Mouse (Mus musculus): ENCODE results near the gene Rab5c. TPM values are rescaled to one million over a fixed set of nuclear protein-coding genes. Genes with fewer than 3 reads are reported as not detected.

Rab5c gene
- polyA plus RNA-seq, 1 experiment from 2014 or later, result 26.1 TPM

DNA sequence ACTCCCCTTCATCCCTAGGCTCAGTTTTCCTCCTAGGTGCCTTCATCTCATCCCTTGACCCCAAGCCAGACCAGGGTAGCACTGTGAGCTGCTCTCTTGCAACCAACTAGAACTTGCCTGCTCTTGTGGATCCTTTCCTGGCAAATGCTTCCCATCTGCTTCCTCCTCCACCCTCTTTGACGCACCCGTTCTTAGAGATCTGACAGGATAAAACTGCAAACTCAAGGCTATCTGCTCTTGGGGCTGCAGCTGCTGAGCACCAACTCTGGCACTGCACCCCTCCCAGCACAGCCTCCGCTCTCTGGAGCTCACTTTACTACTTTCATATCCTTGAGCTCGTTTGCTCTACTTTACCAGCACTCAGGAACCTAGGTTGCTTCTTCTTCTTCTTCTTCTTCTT is 10.6 kb upstream of the Rab5c start:
- H3K27ac ChIP-seq, result no peak overlapping the region
- ATAC-seq, result no peak
- H3K9me3 ChIP-seq, result no peaks in the 10 kb centered on the region
- H3K9ac ChIP-seq, result no peak overlapping the region
- H3K36me3 ChIP-seq, result no peaks in the 10 kb centered on the region
- H3K4me1 ChIP-seq (replicated peaks), result no peaks in the 10 kb centered on the region
- H3K27me3 ChIP-seq (replicated peaks), result peaks cover 21% of the 10 kb centered on the region
- 68% methylated on average over 4 of the region's 4 CpGs for WGBS
- no peak overlapping the region for H3K4me3 ChIP-seq (replicated peaks)
- H3K4me2 ChIP-seq (replicated peaks), result no peak overlapping the region

DNA sequence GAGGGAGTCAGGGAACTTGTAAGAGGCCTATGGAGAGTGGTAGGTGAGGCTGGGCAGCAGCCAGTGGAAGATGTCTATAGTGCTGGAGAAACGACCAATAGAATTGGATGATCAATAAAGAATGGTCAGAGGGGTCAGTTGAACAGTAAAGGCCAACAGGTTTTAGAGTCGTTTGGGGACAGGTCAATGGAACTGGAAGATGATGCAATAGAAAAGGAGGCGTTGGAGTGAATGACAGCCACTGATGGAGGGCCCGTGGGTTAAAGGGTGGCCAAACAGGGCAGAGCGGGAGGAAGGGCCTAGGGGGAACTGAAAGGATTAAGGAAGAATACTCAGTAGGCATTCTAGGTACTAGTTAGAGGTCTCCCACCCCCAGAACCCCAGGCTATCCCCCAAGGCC is 9.1 kb upstream of the Rab5c start:
- Histone ChIP-seq H3K27ac (no peak overlapping the region), H3K36me3 (no peaks in the 10 kb centered on the region), H3K27me3 (replicated peaks) (peaks cover 21% of the 10 kb centered on the region), H3K9ac (no peak overlapping the region), H3K4me2 (replicated peaks) (no peak overlapping the region), H3K9me3 (no peaks in the 10 kb centered on the region), H3K4me3 (replicated peaks) (no peak overlapping the region), H3K4me1 (replicated peaks) (no peaks in the 10 kb centered on the region)
- ATAC-seq, result no peak
- WGBS, result 74% methylated on average over 5 of the region's 5 CpGs

DNA sequence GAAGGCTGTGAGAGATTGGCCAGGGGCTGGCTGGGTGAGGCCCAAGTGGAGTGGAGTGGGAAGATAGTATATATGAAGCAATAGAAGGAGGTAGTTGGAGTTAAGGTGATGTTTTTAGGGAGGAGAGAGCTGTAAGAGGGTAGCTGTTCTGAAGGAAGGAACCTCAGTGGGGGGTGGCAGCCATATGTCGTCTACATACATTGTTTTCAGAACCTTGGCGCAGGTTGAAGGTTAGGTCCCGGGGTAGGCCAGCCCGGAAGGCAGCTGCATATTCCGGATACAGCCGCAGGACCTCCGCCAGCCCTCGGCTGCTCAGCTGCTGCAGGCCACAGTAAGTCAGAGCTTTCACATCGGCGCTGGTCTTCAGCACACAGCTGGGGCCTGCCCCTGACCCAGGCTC is 8.5 kb upstream of the Rab5c start:
- no peak overlapping the region for H3K4me2 ChIP-seq (replicated peaks)
- H3K27ac ChIP-seq, result no peak overlapping the region
- H3K27me3 ChIP-seq (replicated peaks), result peaks cover 21% of the 10 kb centered on the region
- 83% methylated on average over 10 of the region's 10 CpGs for WGBS
- no peak overlapping the region for H3K4me3 ChIP-seq (replicated peaks)
- no peak for ATAC-seq
- H3K4me1 ChIP-seq (replicated peaks), result no peaks in the 10 kb centered on the region
- H3K36me3 ChIP-seq, result no peaks in the 10 kb centered on the region
- no peaks in the 10 kb centered on the region for H3K9me3 ChIP-seq
- no peak overlapping the region for H3K9ac ChIP-seq

DNA sequence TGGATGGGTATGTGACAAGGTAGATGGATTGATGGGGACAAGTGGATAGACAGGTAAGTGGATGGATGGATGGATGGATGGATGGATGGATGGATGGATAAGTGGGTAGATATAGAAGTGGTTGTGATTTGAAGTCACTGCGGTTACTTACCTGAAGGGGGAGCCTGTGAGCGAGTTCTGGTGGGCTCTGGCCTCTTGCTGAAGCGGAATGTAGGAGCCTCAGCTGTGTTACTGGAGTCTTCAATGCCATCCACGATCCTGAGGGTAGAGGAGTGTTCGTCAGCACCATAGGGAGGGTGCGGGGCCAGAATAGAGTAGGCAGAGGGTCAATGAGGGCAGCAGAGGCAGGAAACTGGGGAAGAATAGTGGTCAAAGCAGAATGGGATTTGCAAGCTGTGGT is 7.1 kb upstream of the Rab5c start:
- WGBS, result 17% methylated on average over 6 of the region's 6 CpGs
- ATAC-seq, result no peak
- no peak overlapping the region for H3K4me2 ChIP-seq (replicated peaks)

DNA sequence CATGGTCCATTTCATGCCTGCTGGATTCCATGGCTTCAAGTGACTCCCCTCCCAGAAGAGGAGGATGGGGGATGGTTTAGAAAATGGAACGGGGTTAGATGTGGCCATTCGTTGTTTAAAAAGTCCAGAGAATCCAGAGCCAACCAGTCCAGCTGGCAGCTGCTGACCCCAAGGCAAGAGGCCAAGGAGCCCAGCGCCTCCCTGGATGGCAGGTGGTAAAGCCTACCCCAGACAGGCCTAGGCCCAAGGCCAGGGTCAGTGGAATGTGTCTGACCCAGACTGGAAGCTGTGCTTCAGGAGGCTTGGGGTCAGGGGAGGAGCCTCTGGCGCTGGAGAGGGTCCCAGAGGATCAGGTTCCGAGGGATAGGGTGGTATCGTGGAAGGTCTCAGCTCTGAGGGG is 3.3 kb upstream of the Rab5c start:
- Histone ChIP-seq H3K4me2 (replicated peaks) (no peak overlapping the region), H3K27ac (no peak overlapping the region), H3K9me3 (no peaks in the 10 kb centered on the region), H3K4me3 (replicated peaks) (no peak overlapping the region), H3K9ac (no peak overlapping the region), H3K36me3 (no peaks in the 10 kb centered on the region), H3K27me3 (replicated peaks) (no peaks in the 10 kb centered on the region; the same call in 1 of the 2 replicates), H3K4me1 (replicated peaks) (peaks cover 9% of the 10 kb centered on the region)
- ATAC-seq, result no peak
- 65% methylated on average over 6 of the region's 6 CpGs for WGBS

More for the DNA sequence above, 7.1 kb upstream of the Rab5c start:
- no peaks in the 10 kb centered on the region for H3K36me3 ChIP-seq
- no peak overlapping the region for H3K4me3 ChIP-seq (replicated peaks)
- no peaks in the 10 kb centered on the region for H3K4me1 ChIP-seq (replicated peaks)
- no peaks in the 10 kb centered on the region for H3K9me3 ChIP-seq
- H3K27me3 ChIP-seq (replicated peaks), result peaks cover 17% of the 10 kb centered on the region
- H3K9ac ChIP-seq, result no peak overlapping the region
- H3K27ac ChIP-seq, result no peak overlapping the region

DNA sequence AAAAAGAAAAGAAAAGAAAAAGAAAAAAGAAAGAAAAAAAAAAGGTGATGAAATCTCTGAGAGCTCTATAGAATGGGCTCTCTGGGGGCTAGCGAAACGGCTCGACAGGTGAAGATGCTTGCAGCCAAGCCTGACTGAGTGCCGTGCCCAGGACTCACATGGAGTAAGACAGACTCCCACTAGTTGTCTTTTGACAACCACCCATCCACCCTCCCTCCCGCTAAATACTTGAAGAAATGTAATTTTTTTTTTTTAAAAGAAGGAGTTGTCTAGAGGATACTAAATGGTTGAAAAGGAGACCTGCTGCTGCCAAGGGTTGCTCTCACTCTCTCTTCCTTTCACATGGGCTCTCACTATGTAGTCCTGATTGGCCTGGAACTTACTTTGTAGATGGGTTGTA is 734 bp upstream of the Rab5c start:
- no peaks in the 10 kb centered on the region for H3K27me3 ChIP-seq (replicated peaks)
- peaks cover 19% of the 10 kb centered on the region for H3K4me1 ChIP-seq (replicated peaks)
- H3K4me2 ChIP-seq (replicated peaks), result peak overlapping the region; percentile 82
- H3K36me3 ChIP-seq, result no peaks in the 10 kb centered on the region
- WGBS, result 19% methylated on average over 5 of the region's 5 CpGs
- no peak for ATAC-seq
- peak overlapping the region; percentile 57 for H3K9ac ChIP-seq
- no peak overlapping the region for H3K27ac ChIP-seq
- H3K4me3 ChIP-seq (replicated peaks), result peak overlapping the region; percentile 95
- H3K9me3 ChIP-seq, result no peaks in the 10 kb centered on the region

DNA sequence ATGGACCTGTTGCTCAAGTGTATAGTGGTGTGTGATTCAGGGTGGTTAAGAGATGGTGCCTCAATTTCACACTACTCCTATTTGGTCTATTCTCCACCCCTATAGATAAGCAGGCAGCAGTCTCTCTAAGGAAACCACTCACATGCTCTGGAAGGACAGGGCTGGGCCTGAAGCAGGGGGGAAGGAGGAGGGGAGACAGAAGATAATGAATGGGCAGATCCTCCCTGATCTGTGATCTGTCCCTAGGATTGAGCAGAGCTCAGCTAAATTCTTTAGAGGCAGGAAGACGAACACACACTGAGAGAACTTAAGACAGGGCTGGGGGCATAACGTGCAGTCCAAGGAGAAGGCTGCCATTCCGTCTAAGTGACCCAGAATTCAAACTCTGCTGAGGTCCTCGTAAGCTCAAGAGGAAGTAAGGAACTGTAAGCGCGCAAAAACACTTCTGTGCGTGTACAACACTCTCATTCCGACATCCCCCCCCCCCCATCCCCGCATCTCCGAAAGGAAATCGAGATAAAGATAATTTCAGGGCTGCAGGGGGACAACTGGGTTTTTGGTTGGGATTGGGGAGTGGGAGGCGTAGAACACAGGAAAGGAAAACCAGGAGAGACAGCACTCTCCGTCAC is 796 bp downstream of the Rab5c start:
- peak overlapping the region; percentile 97 for H3K9ac ChIP-seq
- H3K9me3 ChIP-seq, result no peaks in the 10 kb centered on the region
- H3K4me1 ChIP-seq (replicated peaks), result peaks cover 22% of the 10 kb centered on the region
- no peaks in the 10 kb centered on the region for H3K36me3 ChIP-seq
- peak overlapping the region; percentile 82 for H3K4me2 ChIP-seq (replicated peaks)
- 0 out of 2 replicates have a peak, but pooled peaks have one; percentile 13 for ATAC-seq
- WGBS, result under 1% methylated on average over 13 of the region's 13 CpGs
- H3K27me3 ChIP-seq (replicated peaks), result no peaks in the 10 kb centered on the region
- H3K27ac ChIP-seq, result peak overlapping the region; percentile 70
- H3K4me3 ChIP-seq (replicated peaks), result peak overlapping the region; percentile 95

DNA sequence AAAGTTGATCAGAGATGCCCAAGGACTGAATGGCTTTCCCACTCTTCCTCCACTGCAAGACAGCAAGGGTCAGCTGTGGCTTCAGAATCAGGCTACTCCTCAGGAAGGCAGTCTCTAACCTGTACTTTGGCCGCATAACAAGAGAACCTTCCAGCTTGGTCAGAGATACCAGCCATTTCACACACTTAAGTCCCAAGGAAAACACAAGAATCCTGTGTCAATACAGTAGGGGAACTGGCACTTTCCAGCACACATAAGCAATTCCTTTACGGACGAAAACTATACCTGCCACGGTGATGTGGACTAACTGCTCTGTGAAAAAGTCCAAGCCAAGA is 1.3 kb downstream of the Rab5c start:
- 67% methylated on average over 4 of the region's 4 CpGs for WGBS
- Histone ChIP-seq H3K4me2 (replicated peaks) (peak overlapping the region; percentile 82), H3K9ac (peak overlapping the region; percentile 97; the same call in 1 of the 2 replicates), H3K4me1 (replicated peaks) (peaks cover 22% of the 10 kb centered on the region), H3K27me3 (replicated peaks) (no peaks in the 10 kb centered on the region), H3K27ac (peak overlapping the region; percentile 70; the same call in 1 of the 2 replicates), H3K9me3 (no peaks in the 10 kb centered on the region), H3K36me3 (no peaks in the 10 kb centered on the region), H3K4me3 (replicated peaks) (peak overlapping the region; percentile 95)
- ATAC-seq, result no peak

DNA sequence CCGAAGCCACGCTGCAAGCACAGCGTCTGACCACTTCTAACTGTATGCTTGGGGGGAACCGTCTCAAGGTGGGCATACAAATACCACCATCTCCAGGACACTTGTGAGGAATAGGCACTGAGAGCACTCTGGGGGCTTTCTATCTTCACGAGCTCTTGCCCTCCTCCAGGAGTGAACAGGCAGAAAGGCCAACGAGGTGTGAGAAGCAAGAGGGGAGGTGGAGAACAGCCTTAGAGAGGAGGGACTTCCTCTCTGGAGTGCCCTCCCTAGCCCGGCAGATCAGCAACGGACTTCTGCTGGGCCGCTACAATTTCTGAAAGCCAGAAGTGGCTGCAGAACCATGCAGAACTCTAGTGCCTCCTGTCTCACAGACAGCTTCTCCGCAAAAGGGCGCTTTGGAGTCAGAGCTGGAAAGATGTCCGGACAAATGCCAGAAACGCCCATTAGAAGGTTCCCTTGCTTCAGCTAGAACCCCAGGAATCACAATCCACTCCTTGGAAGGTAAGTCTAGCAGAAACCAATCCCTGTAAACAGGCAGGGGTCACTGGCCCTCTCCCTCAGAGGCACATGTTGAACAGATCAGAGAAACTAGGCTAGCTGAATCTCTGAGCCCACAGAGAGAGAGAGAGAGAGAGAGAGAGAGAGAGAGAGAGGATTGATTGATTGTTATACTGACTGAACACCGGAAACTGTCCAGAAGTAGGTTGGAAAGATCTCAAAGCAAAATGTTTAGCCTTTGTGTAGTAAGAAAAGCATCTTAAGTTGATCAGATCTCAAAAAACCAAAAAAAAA is 1.9 kb downstream of the Rab5c start:
- Histone ChIP-seq H3K27me3 (replicated peaks) (no peaks in the 10 kb centered on the region), H3K4me3 (replicated peaks) (0 out of 2 replicates have a peak overlapping the region, but pooled peaks have one; percentile 2), H3K4me2 (replicated peaks) (peak overlapping the region; percentile 82), H3K27ac (no peak overlapping the region), H3K36me3 (no peaks in the 10 kb centered on the region), H3K9me3 (no peaks in the 10 kb centered on the region), H3K9ac (peak overlapping the region; percentile 20; the same call in 1 of the 2 replicates), H3K4me1 (replicated peaks) (peaks cover 22% of the 10 kb centered on the region)
- no peak for ATAC-seq
- 65% methylated on average over 14 of the region's 14 CpGs for WGBS

DNA sequence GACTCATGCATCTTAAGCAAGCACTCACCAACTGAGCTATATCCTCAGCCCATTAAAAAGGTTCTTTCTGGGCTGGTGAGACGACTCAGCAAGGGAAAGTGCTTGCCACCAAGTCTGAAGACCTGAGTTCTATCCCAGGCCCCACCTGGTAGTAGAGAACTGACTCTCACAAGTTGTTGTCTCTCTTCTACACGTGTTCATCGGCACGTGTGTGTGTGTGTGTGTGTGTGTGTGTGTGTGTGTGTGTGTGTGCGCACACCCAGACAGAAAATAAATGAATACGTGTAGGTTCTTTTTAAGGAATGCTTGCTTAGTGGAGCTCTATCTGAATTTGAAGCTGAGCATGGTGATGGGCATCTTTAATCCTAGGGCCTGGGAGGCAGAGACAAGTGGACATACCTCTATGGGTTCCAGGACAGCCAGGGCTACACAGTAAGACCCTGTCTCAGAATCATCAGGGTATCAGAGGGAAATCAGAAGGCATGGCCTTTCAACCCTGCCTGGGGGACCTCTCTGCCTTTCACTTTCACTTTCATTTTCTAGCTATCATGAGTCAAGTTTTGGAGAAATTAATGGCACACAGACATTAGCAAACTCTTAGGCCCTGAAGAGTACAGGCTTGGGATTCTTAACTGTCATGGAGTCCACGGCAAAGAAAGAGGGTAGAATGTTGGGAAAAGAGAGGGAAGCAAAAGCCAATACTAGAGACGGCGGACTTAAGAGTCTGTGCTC is 2.7 kb downstream of the Rab5c start:
- no peaks in the 10 kb centered on the region for H3K36me3 ChIP-seq
- H3K4me3 ChIP-seq (replicated peaks), result no peak overlapping the region
- no peaks in the 10 kb centered on the region for H3K27me3 ChIP-seq (replicated peaks)
- H3K4me2 ChIP-seq (replicated peaks), result peak overlapping the region; percentile 82
- H3K9me3 ChIP-seq, result no peaks in the 10 kb centered on the region
- H3K9ac ChIP-seq, result peak overlapping the region; percentile 20; the same call in 1 of the 2 replicates
- WGBS, result 85% methylated on average over 9 of the region's 9 CpGs
- no peak for ATAC-seq
- no peak overlapping the region for H3K27ac ChIP-seq
- H3K4me1 ChIP-seq (replicated peaks), result peaks cover 22% of the 10 kb centered on the region

DNA sequence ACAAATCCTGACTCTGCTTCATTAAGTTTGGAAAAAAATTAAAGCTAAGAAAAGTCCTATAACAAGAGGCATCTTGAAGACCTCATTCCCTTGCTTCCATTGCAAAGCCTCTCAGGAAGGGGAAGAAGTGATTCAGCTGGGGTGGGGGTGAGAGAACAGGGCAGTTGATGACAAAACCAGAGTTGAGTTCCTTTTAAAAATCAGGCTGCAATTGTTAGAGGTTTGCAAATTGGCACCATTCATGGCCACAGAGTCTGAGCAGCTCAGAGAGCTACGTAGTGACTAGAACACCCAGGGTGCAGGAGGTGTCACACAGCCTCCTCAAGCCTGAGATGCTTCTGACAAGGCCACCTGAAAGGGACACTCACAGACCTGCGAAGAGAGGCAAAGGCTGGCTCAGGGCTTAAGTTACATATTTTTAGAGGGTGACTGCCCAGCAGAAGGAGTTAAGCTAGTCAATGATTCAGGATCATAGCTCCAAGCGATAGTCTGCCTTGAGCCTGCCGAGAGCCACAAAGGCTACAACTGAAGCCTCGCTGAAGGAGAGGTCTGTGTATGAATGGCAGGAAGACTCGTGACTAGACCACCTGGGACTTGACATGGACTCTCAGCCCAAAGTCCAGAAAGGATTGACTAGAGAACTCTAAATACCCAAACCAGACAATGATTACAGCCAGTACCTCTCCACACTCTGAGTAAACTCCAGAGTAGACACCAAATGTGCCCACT is 7.4 kb downstream of the Rab5c start:
- H3K4me1 ChIP-seq (replicated peaks), result peaks cover 6% of the 10 kb centered on the region
- 85% methylated on average over 6 of the region's 6 CpGs for WGBS
- ATAC-seq, result no peak

DNA sequence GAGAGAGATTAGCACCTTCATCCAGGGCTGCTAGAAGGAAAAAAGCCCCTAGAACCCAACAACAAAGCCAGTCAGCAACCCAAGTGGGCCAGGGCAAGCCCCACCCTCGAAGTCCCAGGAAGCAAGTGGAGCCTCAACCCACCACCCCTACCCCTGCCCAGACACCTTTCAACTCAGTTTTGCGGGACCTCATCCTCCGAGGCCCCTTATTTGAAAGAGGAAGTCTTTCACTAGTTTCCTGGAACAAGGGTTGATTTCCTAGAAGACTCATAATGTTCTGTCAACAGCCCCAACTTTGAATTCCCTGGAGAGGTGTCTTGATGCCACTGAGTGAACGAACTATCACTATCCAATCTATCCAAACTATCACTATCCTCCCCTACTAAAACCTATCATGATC is 8.0 kb downstream of the Rab5c start:
- peaks cover 8% of the 10 kb centered on the region; the same call in 1 of the 2 replicates for H3K36me3 ChIP-seq
- no peaks in the 10 kb centered on the region for H3K9me3 ChIP-seq
- 83% methylated on average over 4 of the region's 4 CpGs for WGBS
- peaks cover 8% of the 10 kb centered on the region for H3K4me1 ChIP-seq (replicated peaks)
- H3K4me3 ChIP-seq (replicated peaks), result no peak overlapping the region
- H3K4me2 ChIP-seq (replicated peaks), result no peak overlapping the region
- ATAC-seq, result no peak
- no peaks in the 10 kb centered on the region for H3K27me3 ChIP-seq (replicated peaks)
- H3K9ac ChIP-seq, result no peak overlapping the region
- no peak overlapping the region for H3K27ac ChIP-seq

More for the DNA sequence above, 7.4 kb downstream of the Rab5c start:
- no peaks in the 10 kb centered on the region for H3K27me3 ChIP-seq (replicated peaks)
- no peak overlapping the region for H3K27ac ChIP-seq
- H3K9me3 ChIP-seq, result no peaks in the 10 kb centered on the region
- no peak overlapping the region for H3K4me2 ChIP-seq (replicated peaks)
- no peak overlapping the region for H3K4me3 ChIP-seq (replicated peaks)
- H3K9ac ChIP-seq, result no peak overlapping the region
- H3K36me3 ChIP-seq, result peaks cover 8% of the 10 kb centered on the region; the same call in 1 of the 2 replicates

Data from intestine, embryonic 15.5 days (tissue).